Mouse (Mus musculus): ENCODE results near the gene Grk3.

Grk3 gene

GRCm38 (mm10) chr5:112941001-112941400 lies 74.6 kb downstream of the Grk3 start:
- no peak for DNase-seq (ENCODE audit: low read depth, low spot score)

GRCm38 (mm10) chr5:112936632-112937031 lies 79.0 kb downstream of the Grk3 start:
- DNase-seq (ENCODE audit: low read depth, low spot score): no peak

GRCm38 (mm10) chr5:112935436-112935835 lies 80.2 kb downstream of the Grk3 start:
- DNase-seq (ENCODE audit: low read depth, low spot score): no peak

GRCm38 (mm10) chr5:112932878-112933567 lies 82.6 kb downstream of the Grk3 start:
- DNase-seq (ENCODE audit: low read depth, low spot score): peak; percentile 34

GRCm38 (mm10) chr5:112931901-112932300 lies 83.7 kb downstream of the Grk3 start:
- DNase-seq (ENCODE audit: low read depth, low spot score): peak; percentile 66

- DNase-seq (ENCODE audit: low read depth, low spot score): peak; percentile 75
Measured at GRCm38 (mm10) chr5:112928201-112928881, 87.2 kb downstream of the Grk3 start.

GRCm38 (mm10) chr5:112925422-112925821 lies 90.2 kb downstream of the Grk3 start:
- no peak for DNase-seq (ENCODE audit: low read depth, low spot score)

- DNase-seq (ENCODE audit: low read depth, low spot score): no peak
Measured at GRCm38 (mm10) chr5:112924806-112925205, 90.8 kb downstream of the Grk3 start.

- DNase-seq (ENCODE audit: low read depth, low spot score): no peak
Measured at GRCm38 (mm10) chr5:112923841-112924240, 91.8 kb downstream of the Grk3 start.

GRCm38 (mm10) chr5:112921914-112922313 lies 93.7 kb downstream of the Grk3 start:
- no peak for DNase-seq (ENCODE audit: low read depth, low spot score)

- DNase-seq (ENCODE audit: low read depth, low spot score): peak; percentile 47
Measured at GRCm38 (mm10) chr5:112910381-112910780, 105.2 kb downstream of the Grk3 start.

GRCm38 (mm10) chr5:112908169-112908614 lies 107.4 kb downstream of the Grk3 start:
- DNase-seq (ENCODE audit: low read depth, low spot score): peak; percentile 52

GRCm38 (mm10) chr5:112907504-112907903 lies 108.1 kb downstream of the Grk3 start:
- DNase-seq (ENCODE audit: low read depth, low spot score): no peak

- peak; percentile 27 for DNase-seq (ENCODE audit: low read depth, low spot score)
Measured at GRCm38 (mm10) chr5:112895674-112896654, 119.6 kb downstream of the Grk3 start, which contains the start of gene Myo18b. TSS of gene Myo18b (minus strand) at chr5:112896362.

GRCm38 (mm10) chr5:112893462-112894060 lies 122.0 kb downstream of the Grk3 start:
- DNase-seq (ENCODE audit: low read depth, low spot score): no peak

- DNase-seq (ENCODE audit: low read depth, low spot score): no peak
Measured at GRCm38 (mm10) chr5:112892411-112892810, 123.2 kb downstream of the Grk3 start.

- DNase-seq (ENCODE audit: low read depth, low spot score): no peak
Measured at GRCm38 (mm10) chr5:112888651-112889050, 126.9 kb downstream of the Grk3 start.

GRCm38 (mm10) chr5:112886687-112887491 lies 128.7 kb downstream of the Grk3 start:
- peak; percentile 83 for DNase-seq (ENCODE audit: low read depth, low spot score)

- DNase-seq (ENCODE audit: low read depth, low spot score): peak; percentile 64
Measured at GRCm38 (mm10) chr5:112877391-112878115, 138.0 kb downstream of the Grk3 start.

Measured in brain, adult 2 months (tissue).